Mouse (Mus musculus): Measurements from ENCODE around the gene Catsper4. TPM values are rescaled to one million over a fixed set of nuclear protein-coding genes. Genes with fewer than 3 reads are reported as not detected.

Catsper4 gene
- not detected for polyA plus RNA-seq (2017; shearing (Covaris generic))

GRCm38 (mm10) chr4:134227194-134227593 lies at the start of gene Catsper4:
Catsper4 (minus strand) TSS chr4:134227383.

GRCm38 (mm10) chr4:134253722-134254324 lies 26.6 kb upstream of the Catsper4 start, which contains the start of gene Grrp1:
Grrp1 (minus strand) TSS chr4:134254106.

GRCm38 (mm10) chr4:134246719-134247258 lies 19.6 kb upstream of the Catsper4 start, which contains the start of gene Gm30191:
Gm30191 (plus strand) TSS chr4:134246935.

GRCm38 (mm10) chr4:134245148-134245843 lies 18.1 kb upstream of the Catsper4 start, which contains the start of gene Zfp593:
Zfp593 (minus strand) TSS chr4:134245592.

GRCm38 (mm10) chr4:134243516-134244250 lies 16.5 kb upstream of the Catsper4 start, which contains the start of gene E130218I03Rik:
E130218I03Rik (plus strand) TSS chr4:134243662.

GRCm38 (mm10) chr4:134238279-134238651 lies 11.1 kb upstream of the Catsper4 start, which contains the start of gene Cnksr1:
Cnksr1 (minus strand) TSS chr4:134238399.

GRCm38 (mm10) chr4:134202904-134203303 lies 24.3 kb downstream of the Catsper4 start, which contains the start of gene Gm7534:
Gm7534 (minus strand) TSS chr4:134203004.

Other genes with a start within 250 kb of the Catsper4 start
- 23.7 TPM for gene Dhdds, start 226.5 kb downstream of the Catsper4 start, polyA plus RNA-seq (2017; shearing (Covaris generic))
- not detected for gene Lin28a, start 208.5 kb downstream of the Catsper4 start, polyA plus RNA-seq (2017; shearing (Covaris generic))
- 3.5 TPM for gene Zfp683, start 173.5 kb downstream of the Catsper4 start, polyA plus RNA-seq (2017; shearing (Covaris generic))
- 12.9 TPM for gene Crybg2, start 166.6 kb downstream of the Catsper4 start, polyA plus RNA-seq (2017; shearing (Covaris generic))
- 2,277 TPM for gene Cd52, start 132.3 kb downstream of the Catsper4 start, polyA plus RNA-seq (2017; shearing (Covaris generic))
- gene Ubxn11, start 124.8 kb downstream of the Catsper4 start, polyA plus RNA-seq (2017; shearing (Covaris generic)) = 35.9 TPM
- gene Sh3bgrl3, start 98.6 kb downstream of the Catsper4 start, polyA plus RNA-seq (2017; shearing (Covaris generic)) = 1,134 TPM
- 63.6 TPM for gene Cep85, start 40.3 kb downstream of the Catsper4 start, polyA plus RNA-seq (2017; shearing (Covaris generic))
- not detected for gene Gm7534, start 24.4 kb downstream of the Catsper4 start, polyA plus RNA-seq (2017; shearing (Covaris generic))
- gene Cnksr1, start 11.0 kb upstream of the Catsper4 start, polyA plus RNA-seq (2017; shearing (Covaris generic)) = not detected
- gene E130218I03Rik, start 16.3 kb upstream of the Catsper4 start, polyA plus RNA-seq (2017; shearing (Covaris generic)) = 5.1 TPM
- 27.2 TPM for gene Zfp593, start 18.2 kb upstream of the Catsper4 start, polyA plus RNA-seq (2017; shearing (Covaris generic))
- not detected for gene Gm30191, start 19.6 kb upstream of the Catsper4 start, polyA plus RNA-seq (2017; shearing (Covaris generic))
- not detected for gene Grrp1, start 26.7 kb upstream of the Catsper4 start, polyA plus RNA-seq (2017; shearing (Covaris generic))
- 7.2 TPM for gene Pdik1l, start 60.5 kb upstream of the Catsper4 start, polyA plus RNA-seq (2017; shearing (Covaris generic))
- not detected for gene Trim63, start 87.7 kb upstream of the Catsper4 start, polyA plus RNA-seq (2017; shearing (Covaris generic))
- not detected for gene Slc30a2, start 115.8 kb upstream of the Catsper4 start, polyA plus RNA-seq (2017; shearing (Covaris generic))
- gene Extl1, start 156.5 kb upstream of the Catsper4 start, polyA plus RNA-seq (2017; shearing (Covaris generic)) = 0.33 TPM
- gene Pafah2, start 168.9 kb upstream of the Catsper4 start, polyA plus RNA-seq (2017; shearing (Covaris generic)) = 1.0 TPM
- 26.9 TPM for gene Stmn1, start 240.9 kb upstream of the Catsper4 start, polyA plus RNA-seq (2017; shearing (Covaris generic))

Measured in effector memory CD4-positive, alpha-beta T cell, adult 7 months (primary cell).